Mouse (Mus musculus): Measurements from ENCODE around the gene Pla2g4b.

DNA sequence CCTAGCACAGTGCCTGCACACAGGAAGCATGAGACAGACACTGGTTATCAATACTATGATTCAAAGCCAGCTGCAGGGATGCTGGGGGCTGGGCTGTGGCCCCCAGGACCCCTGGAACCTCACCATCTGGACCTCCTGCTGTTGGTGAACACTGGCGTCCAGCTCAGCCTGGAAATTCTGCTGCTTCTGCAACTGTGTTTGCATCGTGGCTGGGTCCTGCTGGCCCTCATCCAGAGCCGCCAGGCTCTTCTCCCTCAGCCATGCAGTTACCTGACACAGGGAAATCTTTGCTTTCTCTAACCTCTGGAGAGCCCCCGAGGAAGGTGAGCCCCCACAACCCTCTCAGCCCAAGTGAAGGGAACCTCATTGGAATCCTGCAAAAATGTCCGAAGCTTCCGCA, 18.2 kb downstream of the Pla2g4b start:
- TF ChIP-seq CTCF (IDR thresholded peaks at IDR 0.05; ENCODE audit: low read depth) = no peak
- TF ChIP-seq EP300 (IDR thresholded peaks at IDR 0.05; ENCODE audit: low read depth) = no peak
